Mouse (Mus musculus) gastrocnemius, adult 2 months (tissue): ENCODE data around the gene L3mbtl4. TPM values are rescaled to one million over a fixed set of nuclear protein-coding genes. Genes with fewer than 3 reads are reported as not detected.
A peak's percentile ranks its signal among the peaks of the same experiment; 100 is the strongest.
"Not testable (repeated sequence)": the region's sequence is repeated elsewhere in the genome, so short reads cannot be mapped to it uniquely, and the experiment has no call there.

ENCODE experiments used
- DNase-seq: peaks from one replicate; pipeline ENCODE4 v3.0.0; 2022
- H3K27ac ChIP-seq: fragments of 200-600 bp; 2 replicates; pipeline ENCODE4 v1.8.1; 2022; ENCODE audit warnings: mild to moderate bottlenecking
- H3K4me3 ChIP-seq: fragments of 200-600 bp; 2 replicates; pipeline ENCODE4 v1.8.1; 2022; ENCODE audit warnings: mild to moderate bottlenecking, moderate library complexity
- CTCF ChIP-seq: fragments of 200-600 bp; IDR thresholded peaks from 2 replicates; pipeline ENCODE4 v1.8.1; 2022; ENCODE audit warnings: antibody characterized with exemption, mild to moderate bottlenecking, moderate library complexity
- intact Hi-C: fragments of 180-260 bp; cut with DNase I; formaldehyde crosslinking; loops from one replicate; pipeline ENCODE4 v1.15.1; 2025
- total RNA-seq, 2 experiments: library from RNA; stranded (reverse); gene quantifications; 2 replicates each; pipeline ENCODE4 v1.2.3; 2021

Gene L3mbtl4
- total RNA-seq, 2 experiments from 2014 or later, result 0.10 TPM; not detected in 1

DNA sequence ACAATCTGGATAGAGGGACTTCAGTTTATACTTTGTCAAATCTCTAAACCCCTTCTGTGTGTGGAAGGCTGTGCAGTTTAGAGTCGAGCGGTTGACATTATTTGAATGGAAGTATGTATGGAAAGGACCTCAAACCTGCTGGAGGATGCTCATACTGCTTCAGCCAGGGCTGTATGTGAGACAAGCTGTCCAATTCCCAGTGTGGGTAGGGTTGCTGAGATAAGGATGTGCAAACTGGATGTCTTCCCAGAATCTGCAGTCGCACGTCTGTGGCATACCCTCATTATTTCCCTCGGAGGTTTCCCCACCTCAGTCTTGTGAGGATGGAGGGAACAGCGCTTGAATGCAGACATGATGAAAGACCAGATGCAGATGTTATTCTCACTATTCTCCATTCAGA lies 34.8 kb downstream of the L3mbtl4 start:
- Histone ChIP-seq H3K27ac (no peak overlapping the region), H3K4me3 (no peak overlapping the region)
- intact Hi-C loops, result no loop called here
- DNase-seq, result no peak
- no peak for TF ChIP-seq CTCF

DNA sequence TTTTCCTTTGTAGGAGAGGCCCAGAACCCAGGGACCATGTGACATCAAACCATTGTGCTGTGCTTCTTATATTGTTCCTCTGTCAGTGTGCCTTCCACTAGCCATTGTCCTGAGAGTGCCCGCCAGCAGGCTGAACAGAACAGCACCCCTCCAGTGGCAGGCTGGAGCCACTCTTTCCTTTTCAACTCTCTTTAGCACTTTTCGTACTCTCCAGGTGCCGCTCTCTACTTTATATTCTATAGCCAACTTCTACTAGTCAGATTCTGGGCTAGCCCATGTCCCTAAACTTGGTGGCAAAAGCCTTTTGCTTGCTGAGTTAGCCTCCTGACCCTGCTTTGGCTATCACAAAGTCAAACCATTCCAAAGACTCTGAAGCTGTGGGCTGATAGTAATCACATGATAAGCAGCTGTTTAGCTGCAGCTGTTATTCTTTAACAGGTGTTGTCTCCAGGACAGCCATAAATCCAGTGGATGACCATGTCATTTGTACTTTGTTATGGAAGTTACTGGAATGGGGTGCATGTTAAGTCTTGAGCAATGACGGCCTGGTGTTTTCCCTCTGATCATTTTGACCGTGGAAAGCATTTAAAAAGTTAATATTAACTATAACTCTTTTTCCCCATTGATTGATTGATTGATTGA lies 38.8 kb downstream of the L3mbtl4 start:
- Histone ChIP-seq H3K27ac (no peak overlapping the region), H3K4me3 (no peak overlapping the region)
- intact Hi-C loops, result no loop called here
- DNase-seq, result no peak
- no peak for TF ChIP-seq CTCF

DNA sequence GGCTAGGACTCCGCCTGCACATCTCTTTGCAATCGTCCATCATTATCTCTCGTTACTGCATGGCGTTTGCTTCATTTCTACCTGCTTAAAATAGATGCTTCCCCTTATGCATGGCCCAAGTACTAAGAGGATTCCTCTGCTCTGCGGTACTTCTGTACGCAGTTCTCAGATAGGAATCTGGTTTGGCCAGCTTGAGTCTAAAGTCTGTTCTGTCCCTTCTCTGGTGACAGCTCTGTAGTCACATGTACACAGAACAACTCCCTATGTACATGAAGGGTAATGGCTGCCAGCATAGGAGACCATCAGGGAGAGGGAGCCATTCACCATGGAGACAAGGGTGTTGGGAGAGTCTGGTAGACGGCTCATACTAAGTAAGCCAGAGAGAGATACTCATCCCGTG lies 47.3 kb downstream of the L3mbtl4 start:
- intact Hi-C loops, result no loop called here
- Histone ChIP-seq H3K27ac (no peak overlapping the region), H3K4me3 (no peak overlapping the region)
- DNase-seq, result no peak
- TF ChIP-seq CTCF, result no peak

DNA sequence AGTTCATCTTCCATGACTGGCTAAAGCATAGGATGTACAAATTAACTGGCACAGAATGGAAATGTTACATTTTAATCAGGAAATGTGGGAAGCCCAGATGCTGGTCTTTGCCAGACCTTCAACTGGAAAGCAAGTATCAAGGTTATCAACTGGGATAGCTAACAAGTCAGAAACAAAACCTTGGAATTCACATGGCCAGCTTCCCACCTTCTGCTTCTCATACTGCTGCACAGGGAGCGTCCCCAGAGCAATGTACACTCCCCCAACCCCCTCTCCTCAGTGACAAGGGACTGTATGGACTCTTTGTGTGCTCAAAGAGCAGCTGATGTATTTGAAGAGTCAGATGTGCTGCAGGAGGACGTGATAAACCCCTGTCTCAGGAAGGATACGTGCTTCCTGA lies 49.0 kb downstream of the L3mbtl4 start:
- H3K4me3 ChIP-seq, result no peak overlapping the region
- TF ChIP-seq CTCF, result no peak
- DNase-seq, result no peak
- H3K27ac ChIP-seq, result no peak overlapping the region
- intact Hi-C loops, result no loop called here

DNA sequence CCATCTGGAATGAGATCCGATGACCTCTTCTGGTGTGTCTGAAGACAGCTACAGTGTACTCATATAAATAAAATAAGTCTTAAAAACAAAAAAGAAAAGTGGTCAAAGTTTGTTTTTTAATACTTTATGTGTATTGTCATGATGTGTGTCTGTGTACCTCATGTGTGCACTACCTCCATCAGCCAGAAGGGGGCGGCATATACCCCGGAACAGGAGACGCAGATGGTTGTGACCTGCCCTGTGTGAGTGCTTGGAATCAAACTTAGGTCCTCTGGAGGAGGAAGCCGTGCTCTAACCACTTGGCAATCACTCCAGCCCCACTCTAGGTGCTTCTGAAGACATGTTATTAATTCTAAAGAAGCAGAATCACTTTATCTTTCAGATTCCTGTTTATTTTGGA lies 58.6 kb downstream of the L3mbtl4 start:
- intact Hi-C loops, result no loop called here

DNA sequence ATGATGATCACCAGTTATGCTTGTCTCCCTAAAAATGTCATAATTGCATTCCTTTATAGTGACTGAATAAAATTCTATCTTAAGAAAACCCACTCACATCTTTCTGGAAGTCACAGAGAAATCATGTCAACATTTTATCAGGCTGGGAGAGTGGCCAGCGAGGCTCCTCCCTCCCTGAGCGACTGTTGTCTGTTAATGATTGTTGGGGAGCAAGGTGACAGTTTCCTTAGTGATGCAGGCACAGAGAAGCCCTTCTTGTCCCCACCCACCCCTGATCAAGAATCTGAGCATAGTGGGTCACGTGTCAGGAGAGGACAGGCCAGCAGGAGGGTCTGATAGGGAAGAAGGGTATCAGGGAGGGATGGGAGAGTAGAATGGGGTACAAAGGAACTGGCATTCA lies 59.8 kb downstream of the L3mbtl4 start:
- no peak for TF ChIP-seq CTCF
- no peak overlapping the region for H3K4me3 ChIP-seq
- intact Hi-C loops, result no loop called here
- no peak for DNase-seq
- no peak overlapping the region for H3K27ac ChIP-seq

More for the DNA sequence above, 58.6 kb downstream of the L3mbtl4 start:
- DNase-seq, result no peak
- Histone ChIP-seq H3K4me3 (no peak overlapping the region), H3K27ac (no peak overlapping the region)
- peak; percentile 20; the same call in 1 of the 2 replicates for TF ChIP-seq CTCF

DNA sequence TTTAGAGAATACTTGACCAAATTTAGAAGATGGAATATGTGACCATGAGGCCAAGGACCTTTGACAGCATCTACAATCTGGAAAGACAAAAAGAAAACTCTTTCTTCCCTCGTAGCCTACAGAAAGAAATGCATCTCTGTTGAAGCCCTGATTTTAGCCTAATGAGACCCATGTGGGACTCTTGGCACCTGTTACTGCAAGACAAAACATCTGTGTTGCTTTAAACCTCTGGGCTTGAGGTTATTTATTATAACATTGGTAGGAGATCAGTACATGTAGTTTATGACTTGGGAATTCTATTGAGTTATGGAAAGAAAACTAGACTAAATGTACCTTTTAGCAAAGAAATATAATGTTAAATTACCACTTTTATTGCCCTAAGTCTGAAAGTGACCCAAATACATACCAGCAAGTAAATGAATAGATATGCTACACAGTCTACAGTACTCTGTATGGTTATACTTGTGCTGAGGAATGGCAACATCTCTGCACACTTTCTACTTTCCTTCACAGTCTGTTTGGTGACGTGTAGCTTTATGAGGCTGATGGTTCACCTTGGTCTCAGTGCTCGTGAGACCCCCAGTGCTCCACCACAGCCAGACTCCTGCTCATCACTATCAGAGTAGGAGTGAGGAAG lies 65.4 kb downstream of the L3mbtl4 start:
- no peak for TF ChIP-seq CTCF
- H3K27ac ChIP-seq, result no peak overlapping the region
- intact Hi-C loops, result no loop called here
- H3K4me3 ChIP-seq, result no peak overlapping the region
- no peak for DNase-seq

DNA sequence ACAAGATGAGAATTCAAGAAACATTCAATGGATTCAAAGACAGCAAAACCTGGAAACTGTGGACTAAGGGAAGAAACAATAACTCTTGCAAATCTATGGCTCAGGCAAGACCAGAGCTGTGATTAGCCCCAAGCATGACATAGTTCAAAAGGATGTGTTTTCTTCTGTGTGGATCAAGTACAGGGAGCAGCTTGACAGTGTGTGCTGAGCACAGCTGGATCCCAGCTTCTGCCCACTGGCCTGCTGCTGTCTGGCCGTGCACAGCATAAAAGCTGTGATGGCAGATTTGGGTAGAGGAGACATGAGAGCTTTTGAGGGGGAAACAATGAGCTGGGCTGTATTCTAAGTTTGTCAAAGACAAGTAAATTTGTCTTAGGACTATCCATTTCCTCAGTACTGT lies 84.1 kb downstream of the L3mbtl4 start:
- Histone ChIP-seq H3K27ac (no peak overlapping the region), H3K4me3 (no peak overlapping the region)
- no peak for DNase-seq
- intact Hi-C loops, result no loop called here
- no peak for TF ChIP-seq CTCF

DNA sequence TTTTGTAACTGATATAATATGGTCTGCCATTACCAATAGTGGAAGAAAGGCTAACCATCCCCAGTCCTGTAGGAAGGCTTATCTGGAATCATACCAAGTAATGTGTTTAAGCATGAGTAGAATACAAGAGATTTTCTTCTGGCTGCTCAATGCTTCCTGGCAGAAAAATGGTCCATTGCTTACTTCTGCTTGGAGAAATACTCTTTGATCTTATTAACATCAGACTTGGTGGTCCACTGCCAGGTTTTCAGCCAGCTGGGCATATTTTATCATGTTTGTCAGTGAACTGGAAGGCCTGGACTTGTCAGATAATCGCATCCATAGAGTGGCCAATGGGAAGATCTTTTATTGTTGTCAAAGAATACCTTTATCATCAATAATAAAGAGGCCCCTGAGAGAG lies 97.5 kb downstream of the L3mbtl4 start:
- no peak overlapping the region for H3K27ac ChIP-seq
- TF ChIP-seq CTCF, result no peak
- DNase-seq, result no peak
- intact Hi-C loops, result no loop called here
- H3K4me3 ChIP-seq, result no peak overlapping the region

DNA sequence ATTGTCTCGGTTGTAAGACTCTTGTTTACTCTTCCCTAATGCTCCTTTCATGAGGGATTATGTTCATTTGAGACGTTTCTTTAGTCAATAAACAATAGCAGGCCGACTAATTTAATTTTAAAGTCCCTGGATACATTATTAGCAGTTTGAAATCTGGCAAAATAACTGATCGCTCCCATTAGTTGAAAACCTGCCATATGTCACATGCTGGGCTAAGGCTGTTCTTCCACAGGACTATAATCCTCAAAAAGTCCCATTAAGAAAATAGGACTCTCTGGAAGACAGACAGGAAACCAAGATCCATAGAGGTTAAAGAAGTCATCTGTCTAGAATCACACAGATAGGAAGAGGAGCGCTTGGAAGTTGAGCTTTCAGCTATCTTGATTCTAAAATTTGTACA lies 114.9 kb downstream of the L3mbtl4 start:
- no peak for TF ChIP-seq CTCF
- no peak for DNase-seq
- Histone ChIP-seq H3K4me3 (no peak overlapping the region), H3K27ac (no peak overlapping the region)
- intact Hi-C loops, result no loop called here

DNA sequence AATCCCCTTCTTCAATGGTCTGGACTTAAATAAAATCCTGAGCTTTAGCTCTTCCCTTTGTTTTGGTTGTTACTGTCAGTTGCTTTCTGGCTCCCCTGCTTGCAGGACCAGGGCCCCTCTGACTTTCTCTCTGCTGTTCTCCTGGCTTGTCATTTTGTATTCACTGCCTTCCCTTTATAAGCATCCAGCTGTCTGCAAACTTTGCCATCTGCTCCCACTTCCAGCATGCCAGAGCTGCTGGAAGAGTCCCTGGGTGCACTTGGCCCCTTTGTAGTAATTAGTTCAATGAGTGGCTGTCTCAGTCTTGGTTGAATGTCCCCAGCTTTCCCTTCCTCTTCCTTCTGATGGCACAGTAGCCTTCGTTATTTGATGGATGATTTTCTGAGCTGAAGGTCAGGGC lies 132.4 kb downstream of the L3mbtl4 start:
- no peak for TF ChIP-seq CTCF
- no peak overlapping the region for H3K4me3 ChIP-seq
- intact Hi-C loops, result no loop called here
- DNase-seq, result no peak
- no peak overlapping the region for H3K27ac ChIP-seq

DNA sequence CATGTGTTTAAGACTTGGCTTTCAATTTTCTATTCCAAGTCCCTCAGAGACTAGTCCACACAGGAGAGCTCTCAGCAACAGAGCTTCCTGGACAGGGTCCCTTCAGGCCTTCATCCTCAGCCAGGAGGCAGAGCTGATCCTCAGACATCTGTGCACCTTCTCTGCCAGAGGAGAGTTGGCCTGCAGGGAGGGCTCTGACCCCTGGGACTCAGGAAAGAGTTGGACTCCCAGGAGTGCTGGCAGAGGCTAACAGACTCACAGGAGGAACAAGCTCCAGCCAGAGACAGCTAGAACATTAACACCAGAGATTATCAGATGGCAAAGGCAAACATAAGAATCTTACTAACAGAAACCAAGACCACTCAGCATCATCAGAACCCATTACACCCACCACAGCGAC lies 133.5 kb downstream of the L3mbtl4 start:
- H3K4me3 ChIP-seq, DNase-seq, H3K27ac ChIP-seq, intact Hi-C loops: not testable (repeated sequence)

DNA sequence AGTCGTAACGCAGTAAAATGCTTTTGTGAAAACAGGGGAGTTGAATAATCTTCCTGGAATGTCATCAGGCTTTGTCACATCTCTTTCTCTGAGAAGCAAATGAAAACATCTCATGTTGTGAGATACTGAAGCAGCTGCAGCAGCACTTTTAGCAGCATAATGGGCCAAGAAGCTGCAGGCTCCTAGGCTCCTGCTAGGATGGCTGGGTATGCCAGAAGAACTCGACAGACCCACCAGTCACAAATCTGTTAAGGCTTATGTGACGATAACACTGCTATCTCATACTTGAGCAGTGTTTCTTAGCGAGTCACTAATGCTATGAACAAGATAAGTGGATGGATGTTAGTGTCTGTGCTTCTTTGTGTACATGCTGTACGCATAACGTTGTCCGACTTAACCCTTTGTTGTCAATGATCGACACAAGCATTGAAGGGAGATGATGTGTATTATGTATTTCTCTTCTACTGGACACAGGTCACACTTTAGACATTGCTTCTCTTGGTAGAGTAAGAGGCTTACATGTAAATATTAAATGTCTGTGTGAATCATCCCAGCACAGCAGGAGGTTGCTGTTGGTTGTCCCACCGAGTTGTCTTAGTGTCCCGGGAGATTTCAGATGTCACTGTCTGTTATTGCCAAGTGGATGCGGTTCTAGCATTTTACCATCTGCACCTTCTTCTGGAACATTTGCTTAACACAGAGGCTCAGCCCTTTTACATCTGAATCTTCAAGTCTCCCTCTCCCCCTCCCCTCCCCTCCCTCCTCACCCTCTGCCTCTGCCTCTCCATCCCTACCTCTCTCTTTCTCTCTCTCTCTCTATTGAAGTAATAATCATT lies 149.3 kb downstream of the L3mbtl4 start:
- intact Hi-C loops, result no loop called here
- no peak for DNase-seq
- no peak overlapping the region for H3K4me3 ChIP-seq
- no peak overlapping the region for H3K27ac ChIP-seq
- TF ChIP-seq CTCF, result no peak
